Mouse (Mus musculus) CH12.LX (cell line): ENCODE data around the gene Hsd17b14. TPM values are rescaled to one million over a fixed set of nuclear protein-coding genes. Genes with fewer than 3 reads are reported as not detected.
A peak's percentile ranks its signal among the peaks of the same experiment; 100 is the strongest.

Experiments used
- DNase-seq: peaks from one replicate; pipeline ENCODE4 v3.0.0-alpha.2; 2013; ENCODE audit errors: extremely low read depth
- H3K27ac ChIP-seq: 2 replicates; pipeline ENCODE4 v1.5.1; 2012; ENCODE audit warnings: low read depth, mild to moderate bottlenecking, control low read depth, moderate library complexity; ENCODE audit not compliant: insufficient read depth
- H3K27me3 ChIP-seq: replicated peaks from 2 replicates; pipeline ENCODE3; 2012; ENCODE audit warnings: inconsistent platforms
- H3K36me3 ChIP-seq, 2 experiments: replicated peaks in 1 of 2; 2 replicates each; pipeline versions ENCODE3 to v1.6.1; 2012; ENCODE audit warnings: inconsistent platforms in 1 of 2, low read length in 1 of 2, mild to moderate bottlenecking in 1 of 2, mixed read lengths in 1 of 2, moderate library complexity in 1 of 2; ENCODE audit not compliant: control insufficient read depth in 1 of 2, insufficient read depth in 1 of 2
- H3K4me1 ChIP-seq, 2 experiments: 2 replicates each; pipeline ENCODE4 v1.6.1; 2012; ENCODE audit warnings: inconsistent platforms in 1 of 2, moderate library complexity in 1 of 2; ENCODE audit not compliant: insufficient read depth in 2 of 2, control insufficient read depth in 1 of 2
- H3K4me2 ChIP-seq: 2 replicates; pipeline ENCODE4 v1.6.1; 2012; ENCODE audit warnings: low read depth, mild to moderate bottlenecking, control low read depth; ENCODE audit not compliant: poor library complexity, insufficient read depth, severe bottlenecking
- H3K4me3 ChIP-seq, 3 experiments: fragments of 150-350 bp in 1 of 3; sonication (generic) in 1 of 3; replicated peaks in 1 of 3; 2 replicates each; pipeline versions ENCODE3 to v1.5.1; 2011 to 2012; ENCODE audit warnings: low read depth in 2 of 3, low read length in 2 of 3, mild to moderate bottlenecking in 2 of 3, moderate library complexity in 2 of 3, control low read depth in 1 of 3, improper control_type of control experiment in 1 of 3, inconsistent platforms in 1 of 3, mixed read lengths in 1 of 3; ENCODE audit not compliant: poor library complexity in 1 of 3
- H3K79me2 ChIP-seq: replicated peaks from 2 replicates; pipeline ENCODE4 v1.6.1; 2012; ENCODE audit warnings: mild to moderate bottlenecking, moderate library complexity; ENCODE audit not compliant: control insufficient read depth, poor library complexity, insufficient read depth, severe bottlenecking; ENCODE audit errors: extremely low read depth
- H3K9ac ChIP-seq: 2 replicates; pipeline ENCODE4 v1.6.1; 2012; ENCODE audit warnings: low read depth, mild to moderate bottlenecking, control low read depth, moderate library complexity; ENCODE audit not compliant: insufficient read depth
- H3K9me3 ChIP-seq: replicated peaks from 2 replicates; pipeline ENCODE3; 2012; ENCODE audit warnings: low read length, inconsistent platforms, mixed read lengths
- CHD1 ChIP-seq: IDR thresholded peaks from 2 replicates; pipeline ENCODE4 v1.6.1; 2012; ENCODE audit warnings: low read depth, low read length, improper control_type of control experiment, inconsistent platforms
- CTCF ChIP-seq, 2 experiments: IDR thresholded peaks in 1 of 2; conservative IDR thresholded peaks in 1 of 2; 2 replicates each; pipeline ENCODE4 v1.5.1; 2011 to 2012; ENCODE audit warnings: low read depth in 2 of 2, low read length in 2 of 2, improper control_type of control experiment in 1 of 2, inconsistent platforms in 1 of 2, mild to moderate bottlenecking in 1 of 2, moderate library complexity in 1 of 2
- E2F4 ChIP-seq: IDR thresholded peaks from 2 replicates; pipeline ENCODE4 v1.6.1; 2011; ENCODE audit warnings: low read depth, low read length, improper control_type of control experiment; ENCODE audit not compliant: insufficient replicate concordance
- EP300 ChIP-seq: IDR thresholded peaks from 2 replicates; pipeline ENCODE4 v1.6.1; 2011; ENCODE audit warnings: low read length, improper control_type of control experiment
- ETS1 ChIP-seq: conservative IDR thresholded peaks from 2 replicates; pipeline ENCODE4 v1.6.1; 2012; ENCODE audit warnings: low read depth, mild to moderate bottlenecking, inconsistent platforms, low read length, improper control_type of control experiment, moderate library complexity
- HCFC1 ChIP-seq: IDR thresholded peaks from 2 replicates; pipeline ENCODE4 v1.6.1; 2012; ENCODE audit warnings: low read depth, mild to moderate bottlenecking, inconsistent platforms, low read length, improper control_type of control experiment
- JUN ChIP-seq: IDR thresholded peaks from 2 replicates; pipeline ENCODE4 v1.6.1; 2011; ENCODE audit warnings: low read depth, mild to moderate bottlenecking, low read length, improper control_type of control experiment, moderate library complexity; ENCODE audit not compliant: insufficient read depth
- JUND ChIP-seq: conservative IDR thresholded peaks from 2 replicates; pipeline ENCODE4 v1.6.1; 2011; ENCODE audit warnings: low read depth, low read length, improper control_type of control experiment
- MAFK ChIP-seq: IDR thresholded peaks from 2 replicates; pipeline ENCODE4 v1.6.1; 2011; ENCODE audit warnings: low read length, improper control_type of control experiment; ENCODE audit not compliant: insufficient replicate concordance
- MAX ChIP-seq: IDR thresholded peaks from 2 replicates; pipeline ENCODE4 v1.6.1; 2011; ENCODE audit warnings: low read length, improper control_type of control experiment
- MXI1 ChIP-seq: IDR thresholded peaks from 2 replicates; pipeline ENCODE4 v1.6.1; 2011; ENCODE audit warnings: mild to moderate bottlenecking, low read depth, low read length, improper control_type of control experiment
- NRF1 ChIP-seq: IDR thresholded peaks from 2 replicates; pipeline ENCODE4 v1.6.1; 2014; ENCODE audit warnings: low read depth, mild to moderate bottlenecking, inconsistent platforms, low read length, improper control_type of control experiment, moderate library complexity
- SIN3A ChIP-seq: IDR thresholded peaks from 2 replicates; pipeline ENCODE4 v1.6.1; 2012; ENCODE audit warnings: low read length, improper control_type of control experiment, inconsistent platforms
- SMC3 ChIP-seq: IDR thresholded peaks from 2 replicates; pipeline ENCODE4 v1.6.1; 2011; ENCODE audit warnings: low read depth, low read length, improper control_type of control experiment
- TBP ChIP-seq: conservative IDR thresholded peaks from 2 replicates; pipeline ENCODE4 v1.6.1; 2011; ENCODE audit warnings: low read depth, low read length, improper control_type of control experiment
- TCF12 ChIP-seq: IDR thresholded peaks from 2 replicates; pipeline ENCODE4 v1.6.1; 2014; ENCODE audit warnings: low read depth, mild to moderate bottlenecking, inconsistent platforms, low read length, improper control_type of control experiment
- USF1 ChIP-seq: IDR thresholded peaks from 2 replicates; pipeline ENCODE4 v1.6.1; 2014; ENCODE audit warnings: low read depth, mild to moderate bottlenecking, inconsistent platforms, low read length, improper control_type of control experiment
- ZKSCAN1 ChIP-seq: IDR thresholded peaks from 2 replicates; pipeline ENCODE4 v1.6.1; 2012; ENCODE audit warnings: low read depth, inconsistent platforms, low read length, improper control_type of control experiment, borderline replicate concordance
- dilution Hi-C: fragments of 300-500 bp; cut with MboI; formaldehyde crosslinking; loops from 2 replicates; pipeline ENCODE4 v1.14.3; 2020; ENCODE audit warnings: low sequenced_read_pairs; ENCODE audit not compliant: extremely low pct_unique_long_range_greater_than_20kb, extremely low pct_ligation_motif_present
- in situ Hi-C: fragments of 300-500 bp; cut with MboI; formaldehyde crosslinking; loops from 3 replicates; pipeline ENCODE4 v1.14.3; 2019; ENCODE audit warnings: low sequenced_read_pairs, low pct_ligation_motif_present, low pct_unique_long_range_greater_than_20kb, mixed read lengths
- polyA plus RNA-seq: library from polyadenylated mRNA; unstranded; fragments of >175 nt; gene quantifications from 2 replicates; pipeline ENCODE4 v1.2.1, GENCODE M21; 2012; ENCODE audit warnings: low read depth; ENCODE audit not compliant: insufficient read length
- total RNA-seq, 2 experiments: library from RNA; depleted of rRNA; stranded (reverse); fragments of 300-350 nt in 1 of 2; fragments of >200 nt in 1 of 2; gene quantifications; 2 replicates each; pipeline ENCODE4 v1.2.3; 2012 to 2014

The Hsd17b14 gene
- total and polyA plus RNA-seq, 3 experiments = 2.3 TPM; not detected in 2

DNA sequence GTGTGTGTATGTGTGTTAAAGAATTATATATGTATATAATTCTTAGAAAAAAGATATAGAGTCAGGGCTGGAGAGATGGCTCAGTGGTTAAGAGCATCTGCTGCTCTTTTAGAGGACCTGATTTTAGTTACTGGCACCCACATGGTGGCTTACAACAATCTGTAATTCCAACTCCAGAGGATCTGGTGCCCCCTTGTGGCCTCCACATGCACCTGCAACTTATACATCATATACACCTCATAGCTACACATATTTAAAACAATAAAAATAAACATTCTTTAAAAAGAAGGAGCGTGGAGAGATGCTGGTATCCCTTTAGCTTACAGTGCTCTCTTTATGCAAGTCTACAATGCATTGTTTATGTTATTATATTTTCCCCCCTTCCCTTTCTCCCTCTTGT is 10.2 kb upstream of the Hsd17b14 start:
- no peaks in the 10 kb centered on the region for H3K9me3 ChIP-seq
- TF ChIP-seq JUND (no peak), CTCF (conservative IDR thresholded peaks at IDR 0.05 in 1 of 2, IDR thresholded peaks at IDR 0.05 in 1 of 2; ENCODE audit: low read depth in 2 of 2, low read length in 2 of 2) (peak; percentile 20 to 44; a peak in 2 of 4 replicates), SMC3 (peak; percentile 11), CHD1 (no peak)
- H3K9ac ChIP-seq = no peak overlapping the region
- no peak overlapping the region for H3K4me3 ChIP-seq
- no peaks in the 10 kb centered on the region for H3K36me3 ChIP-seq
- in situ Hi-C loops (no loop called here), dilution Hi-C loops (no loop called here)
- H3K4me1 ChIP-seq = peaks cover 0 to 11% of the 10 kb centered on the region in 2 experiments; a peak in 2 of 4 replicates
- H3K79me2 ChIP-seq = no peaks in the 10 kb centered on the region
- H3K4me2 ChIP-seq = no peak overlapping the region
- DNase-seq = no peak
- peaks cover 1% of the 10 kb centered on the region for H3K27me3 ChIP-seq
- no peak overlapping the region for H3K27ac ChIP-seq

DNA sequence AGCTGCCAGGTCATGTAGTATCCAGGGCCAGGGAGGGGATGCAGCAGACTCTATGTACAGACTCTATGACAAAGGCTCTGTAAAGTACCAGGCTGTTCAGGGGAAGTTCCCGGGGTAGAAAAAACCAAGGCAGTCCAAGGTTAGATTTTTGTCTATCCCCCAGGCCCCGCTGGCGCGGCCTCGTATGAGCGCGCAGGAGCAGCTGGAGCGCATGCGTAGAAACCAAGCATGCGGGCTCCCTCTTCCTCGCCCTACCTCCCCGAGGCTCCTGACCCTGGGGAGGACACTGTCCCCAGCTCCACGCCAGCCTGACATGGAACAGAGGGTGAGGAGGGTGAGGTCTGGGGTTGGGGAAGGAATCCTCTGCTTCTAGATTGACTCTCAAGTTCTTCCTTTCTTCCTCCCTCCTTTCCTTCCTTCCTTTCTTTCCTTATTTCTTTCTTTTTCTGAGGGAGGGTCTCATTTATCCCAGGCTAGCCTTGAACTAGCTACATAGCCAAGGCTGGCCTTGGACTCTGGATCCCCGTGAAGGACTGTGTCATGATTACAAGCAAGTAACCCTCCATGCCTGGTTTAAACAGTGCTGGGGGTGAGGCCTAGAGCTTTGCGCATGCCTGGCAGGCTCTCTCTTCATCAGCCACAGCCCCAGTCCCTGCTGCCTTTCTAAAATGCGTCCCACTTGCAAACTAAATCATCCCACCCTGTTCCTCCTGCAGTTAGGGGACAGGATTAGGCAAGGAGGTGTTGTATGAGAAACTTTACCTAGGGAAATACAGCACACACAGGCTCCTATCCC is 4.9 kb upstream of the Hsd17b14 start:
- no peak overlapping the region for H3K4me3 ChIP-seq
- in situ Hi-C loops = no loop called here

DNA sequence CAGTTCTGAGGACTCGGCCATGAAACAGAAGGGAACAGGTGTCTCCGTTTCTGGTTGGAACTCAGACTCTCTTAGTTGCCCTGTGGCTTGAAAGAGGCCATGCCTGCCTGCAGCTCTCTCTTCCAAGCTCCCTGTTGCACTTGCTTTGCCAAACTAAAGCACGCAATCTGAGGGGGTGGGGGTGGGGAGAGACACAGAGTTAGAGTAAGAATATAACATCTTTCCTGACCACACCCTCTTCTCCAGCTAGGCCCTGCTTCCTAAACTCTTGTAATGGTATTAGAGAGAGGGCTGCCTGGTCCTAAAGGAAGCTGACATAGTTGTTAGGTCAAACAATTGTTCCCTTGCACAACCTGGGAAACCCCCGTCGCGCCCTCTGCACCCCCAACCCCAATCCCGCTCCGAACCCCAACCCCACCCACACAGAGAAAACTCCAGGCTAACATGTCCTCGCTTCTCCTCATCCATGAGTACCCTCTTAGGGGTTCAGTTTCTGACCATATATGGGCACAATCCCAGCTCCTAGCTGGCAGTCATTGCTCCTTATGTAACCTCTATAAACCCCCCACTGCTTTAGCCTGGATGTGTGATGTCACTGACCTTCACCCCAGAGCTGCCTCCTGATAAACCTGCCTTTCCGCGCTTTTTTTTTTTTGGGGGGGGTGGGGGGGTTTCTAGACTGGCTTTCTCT is 3.7 kb upstream of the Hsd17b14 start:
- no peaks in the 10 kb centered on the region for H3K36me3 ChIP-seq
- dilution Hi-C loops (no loop called here), in situ Hi-C loops (no loop called here)
- DNase-seq = no peak
- no peaks in the 10 kb centered on the region for H3K79me2 ChIP-seq
- no peak overlapping the region for H3K27ac ChIP-seq
- no peak overlapping the region for H3K4me3 ChIP-seq
- no peaks in the 10 kb centered on the region for H3K27me3 ChIP-seq
- no peaks in the 10 kb centered on the region for H3K9me3 ChIP-seq
- no peak overlapping the region for H3K4me2 ChIP-seq
- TF ChIP-seq TCF12 (no peak), CHD1 (no peak), MAX (no peak), ETS1 (no peak), JUN (no peak), MXI1 (no peak), EP300 (no peak), ZKSCAN1 (no peak), TBP (no peak), HCFC1 (no peak), USF1 (no peak), SIN3A (no peak), MAFK (no peak), E2F4 (no peak), NRF1 (no peak)
- TF ChIP-seq, all 38 proteins: peak for 0
- H3K4me1 ChIP-seq = peaks cover 0 to 35% of the 10 kb centered on the region in 2 experiments; a peak in 2 of 4 replicates
- no peak overlapping the region for H3K9ac ChIP-seq

More for the DNA sequence above, 4.9 kb upstream of the Hsd17b14 start:
- peaks cover 0 to 33% of the 10 kb centered on the region in 2 experiments; a peak in 2 of 4 replicates for H3K4me1 ChIP-seq
- H3K9me3 ChIP-seq = no peaks in the 10 kb centered on the region
- TF ChIP-seq SIN3A = no peak
- no peak overlapping the region for H3K27ac ChIP-seq
- dilution Hi-C loops = no loop called here
- no peak for DNase-seq
- no peaks in the 10 kb centered on the region for H3K27me3 ChIP-seq
- H3K36me3 ChIP-seq = no peaks in the 10 kb centered on the region
- H3K4me2 ChIP-seq = no peak overlapping the region
- H3K9ac ChIP-seq = no peak overlapping the region
- H3K79me2 ChIP-seq = no peaks in the 10 kb centered on the region
